Mouse (Mus musculus): ENCODE data around the gene Cyp2b9.
"Not testable (repeated sequence)": the region's sequence is repeated elsewhere in the genome, so short reads cannot be mapped to it uniquely, and the experiment has no call there.

Gene Cyp2b9

DNA sequence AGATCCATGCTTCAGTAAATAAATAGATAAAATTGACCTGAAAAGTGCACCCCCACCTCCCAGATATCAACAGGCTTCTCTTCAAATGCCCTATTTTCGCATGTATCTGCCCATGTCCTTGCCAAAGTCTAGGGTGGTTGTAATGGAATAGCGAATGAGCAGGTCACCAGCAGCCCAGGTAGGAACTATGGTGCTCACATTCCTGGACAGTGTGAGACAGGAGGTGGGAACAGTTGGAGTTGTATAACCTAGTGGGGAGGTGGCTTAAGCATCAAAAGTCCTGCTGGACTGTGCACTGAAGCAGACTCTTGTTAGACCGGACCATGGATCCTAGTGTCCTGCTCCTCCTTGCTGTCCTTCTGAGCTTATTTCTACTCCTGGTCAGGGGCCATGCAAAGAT, at the start of gene Cyp2b9:
Gene Cyp2b9 (plus strand): TSS at position 301 of the 400 bp plus-strand sequence.
- not testable (repeated sequence) for DNase-seq (ENCODE audit: low spot score)

DNA sequence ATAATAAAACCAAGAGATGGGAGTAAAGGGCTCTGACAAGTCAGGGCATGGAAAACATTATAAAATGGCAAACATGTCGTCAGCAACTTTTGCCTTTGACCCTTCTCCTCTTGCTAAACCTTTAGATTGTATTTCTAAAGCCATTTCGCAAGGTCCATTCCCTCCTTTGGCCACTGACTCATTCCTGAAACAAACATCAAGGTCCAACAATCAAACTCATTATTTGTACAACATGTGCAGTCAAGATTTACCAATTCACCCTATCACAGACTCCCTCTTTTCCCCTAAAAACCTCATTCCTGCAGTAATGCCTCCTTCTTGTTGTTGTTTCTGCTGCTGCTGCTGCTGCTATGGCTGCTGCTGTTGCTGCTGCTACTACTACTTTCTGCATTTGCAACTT, 33.6 kb upstream of the Cyp2b9 start:
- DNase-seq (ENCODE audit: low spot score), result not testable (repeated sequence)

DNA sequence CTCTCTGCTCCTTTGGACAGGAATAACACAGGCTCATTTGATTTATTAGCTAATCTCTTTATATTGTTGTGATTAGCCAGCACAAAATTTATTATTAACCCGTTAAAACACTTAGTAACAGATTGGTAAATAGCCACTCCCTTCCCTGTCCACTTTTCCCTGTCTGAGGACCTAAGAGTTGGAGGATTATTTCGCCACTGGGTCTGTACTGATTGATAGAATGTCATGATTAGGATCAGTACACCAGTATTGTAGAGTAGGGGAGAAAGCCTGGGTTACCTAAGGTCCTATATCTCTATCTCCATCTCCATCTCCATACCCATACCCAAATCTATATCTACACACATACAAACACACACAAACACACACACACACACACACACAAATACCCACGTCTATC, 29.6 kb upstream of the Cyp2b9 start:
- not testable (repeated sequence) for DNase-seq (ENCODE audit: low spot score)

DNA sequence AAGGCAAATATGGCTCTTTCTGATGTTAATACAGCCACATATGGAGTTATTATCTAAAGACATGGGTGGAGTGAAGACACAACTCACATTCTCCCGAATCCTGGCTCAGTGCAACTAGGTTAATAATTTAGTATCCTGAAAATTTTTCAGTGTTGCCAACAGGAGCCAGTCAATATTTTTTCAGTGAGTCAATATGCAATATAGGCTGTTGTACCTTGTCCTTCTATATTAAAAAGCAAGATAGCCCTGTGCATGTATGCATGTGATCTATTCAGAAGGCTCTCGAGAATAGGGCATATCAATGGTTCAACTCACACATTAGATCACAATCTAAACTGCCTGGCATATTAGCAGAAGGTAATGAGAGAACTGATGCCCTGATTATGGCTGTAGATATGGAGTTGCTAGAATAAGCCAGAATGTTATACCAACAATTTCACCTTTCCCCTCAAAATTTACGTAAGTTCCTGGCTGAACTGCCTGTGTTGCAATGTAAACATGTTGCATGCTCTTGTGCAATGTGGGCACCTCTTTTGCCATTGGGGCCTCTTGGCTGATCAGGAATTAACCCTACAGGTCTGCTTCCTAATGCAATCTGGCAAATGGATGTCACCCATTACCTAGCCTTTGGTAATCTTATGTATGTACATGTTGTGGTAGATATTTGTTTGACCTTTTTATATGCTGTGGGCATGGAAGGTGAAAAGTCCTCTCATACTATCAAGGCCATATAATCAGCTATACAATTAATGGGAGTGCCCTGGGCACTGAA, 4.3 kb upstream of the Cyp2b9 start:
- DNase-seq (ENCODE audit: low spot score), result not testable (repeated sequence)

GRCm38 (mm10) chr7:26201083-26201482, 27.9 kb downstream of the Cyp2b9 start:
- DNase-seq (ENCODE audit: low spot score), result no peak

DNA sequence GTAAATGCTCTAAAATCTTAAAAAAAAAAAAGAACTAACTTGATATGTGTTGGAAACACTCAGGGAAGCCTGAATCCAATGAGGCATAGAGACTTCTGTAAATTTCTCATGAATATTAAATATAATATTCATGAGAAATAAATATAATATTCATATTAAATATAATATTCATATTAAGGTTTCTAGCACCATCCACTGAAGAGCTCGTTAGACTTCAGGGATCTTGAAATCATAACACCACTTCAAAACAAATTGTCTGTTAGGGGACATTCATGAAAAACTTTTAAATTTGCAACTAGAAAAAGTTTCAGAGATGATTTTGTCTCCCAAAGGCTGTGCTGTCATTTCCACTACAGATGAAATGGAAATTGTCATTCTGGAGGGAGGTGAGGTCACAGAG, 86.8 kb downstream of the Cyp2b9 start, which contains the start of gene Vmn1r184:
Gene Vmn1r184 (plus strand): TSS at position 301 of the 400 bp plus-strand sequence.
- not testable (repeated sequence) for DNase-seq (ENCODE audit: low spot score)
